Mouse (Mus musculus): Measurements from ENCODE around the gene St6galnac5.
A peak's percentile ranks its signal among the peaks of the same experiment; 100 is the strongest.

Gene St6galnac5

DNA sequence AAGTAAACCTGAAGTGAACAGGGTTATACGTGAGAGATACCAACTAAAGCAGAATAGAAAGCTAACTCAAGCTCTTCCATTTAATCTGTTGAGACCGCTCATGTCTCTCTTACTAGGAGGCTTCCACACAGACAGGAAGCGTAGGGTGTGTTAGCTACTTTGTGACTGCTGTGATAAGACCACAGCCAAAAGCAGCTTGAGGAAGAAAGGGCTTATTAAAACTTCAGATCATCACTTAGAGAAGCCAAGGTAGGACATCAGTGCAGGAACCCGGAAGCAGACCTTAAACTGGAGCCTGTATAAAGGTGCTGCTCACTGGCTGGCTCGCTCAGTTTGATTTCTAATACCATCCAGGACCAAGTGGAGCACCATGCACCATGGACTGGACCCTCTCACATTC, 31.7 kb downstream of the St6galnac5 start:
- peak; percentile 75 for DNase-seq (ENCODE audit: low read depth)

DNA sequence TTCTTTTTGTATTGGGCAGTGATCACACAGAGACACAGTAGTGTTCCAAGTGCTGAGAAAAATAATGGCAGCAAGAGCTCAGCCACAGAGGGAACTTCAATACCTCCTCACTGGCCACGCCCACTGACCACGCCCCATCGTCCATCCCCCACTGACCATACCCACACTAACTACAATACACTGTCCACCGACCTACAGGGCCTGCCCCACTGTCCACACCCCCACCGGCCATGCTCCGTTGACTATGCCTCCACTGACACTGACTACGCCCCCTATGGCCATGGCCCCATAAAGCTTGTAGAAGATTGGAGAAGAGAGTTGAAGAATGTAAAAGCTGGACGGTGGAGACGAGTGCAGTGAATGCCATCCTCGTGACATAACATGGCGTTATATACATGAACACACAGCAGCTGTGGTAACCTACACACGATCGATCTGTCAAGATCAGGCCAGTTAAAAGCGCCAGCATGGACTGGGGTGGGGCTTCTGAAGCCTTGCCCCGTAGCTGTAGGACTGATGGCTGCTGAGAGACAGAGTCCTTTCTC, 32.7 kb downstream of the St6galnac5 start:
- DNase-seq (ENCODE audit: low read depth): no peak

DNA sequence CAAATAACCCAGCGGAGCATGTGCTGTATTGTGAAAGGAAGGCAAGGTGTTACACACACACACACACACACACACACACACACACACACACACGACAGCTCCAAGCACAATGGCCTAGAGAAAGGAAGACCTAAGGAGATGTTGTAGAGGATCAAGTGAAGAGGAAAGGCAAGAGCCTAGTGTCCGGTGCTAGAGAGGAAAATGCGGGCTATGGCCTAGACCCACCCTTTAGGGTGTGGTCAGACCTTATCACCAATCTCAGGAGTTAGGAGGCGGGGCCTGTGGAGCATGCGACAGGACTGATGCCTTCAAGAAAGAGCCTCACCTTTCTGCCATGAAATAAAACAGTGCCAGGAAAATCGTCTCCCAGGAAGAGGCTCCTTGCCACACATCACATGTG, 33.5 kb downstream of the St6galnac5 start:
- DNase-seq (ENCODE audit: low read depth): no peak

- no peak for DNase-seq (ENCODE audit: low read depth)
These were observed 34.9 kb downstream of the St6galnac5 start for GRCm38 (mm10) chr3:152947031-152947640.

DNA sequence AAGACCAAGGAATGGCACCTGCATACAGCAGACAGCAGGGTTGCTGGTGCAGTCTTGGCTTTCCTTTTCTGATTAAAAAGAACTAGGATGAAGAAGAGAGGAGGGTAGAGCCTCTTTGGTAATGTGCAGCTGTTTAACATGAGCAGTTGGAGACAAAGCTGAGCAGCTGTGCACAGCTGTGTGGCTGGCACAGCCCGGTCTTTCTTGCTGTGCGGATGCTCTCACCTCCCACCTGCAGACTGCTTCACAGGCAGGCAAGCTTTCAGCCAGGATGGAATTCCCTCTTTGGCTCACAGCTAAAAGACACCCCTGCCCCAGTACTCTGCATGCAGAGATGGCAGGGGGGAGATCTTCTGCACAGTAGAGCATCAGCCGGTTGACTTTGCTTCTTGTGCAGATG, 37.3 kb downstream of the St6galnac5 start:
- DNase-seq (ENCODE audit: low read depth): no peak

- peak; percentile 89 for DNase-seq (ENCODE audit: low read depth)
These were observed 39.1 kb downstream of the St6galnac5 start for GRCm38 (mm10) chr3:152942985-152943384.

DNA sequence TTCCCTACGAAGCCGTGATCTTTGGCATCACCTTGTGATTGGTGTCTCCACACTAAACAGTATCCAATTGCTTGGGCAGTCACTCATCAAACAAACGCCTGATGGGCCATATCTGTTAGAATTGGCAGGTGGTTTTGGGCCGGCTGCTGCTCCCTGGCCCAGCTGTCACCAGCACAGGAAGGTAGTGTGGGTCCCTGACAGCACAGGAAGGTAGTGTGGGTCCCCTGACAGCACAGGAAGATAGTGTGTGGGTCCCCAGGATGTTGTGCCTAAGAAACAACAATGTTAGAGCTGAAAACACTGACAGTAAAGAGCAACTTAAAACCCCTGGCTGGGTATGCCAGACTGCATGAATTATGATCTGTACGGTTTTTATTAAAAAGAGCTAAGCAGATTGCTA, 40.4 kb downstream of the St6galnac5 start:
- DNase-seq (ENCODE audit: low read depth): peak; percentile 63

GRCm38 (mm10) chr3:152936313-152936712, 45.7 kb downstream of the St6galnac5 start:
- no peak for DNase-seq (ENCODE audit: low read depth)

GRCm38 (mm10) chr3:152933737-152934136, 48.3 kb downstream of the St6galnac5 start:
- DNase-seq (ENCODE audit: low read depth): no peak

- no peak for DNase-seq (ENCODE audit: low read depth)
These were observed 49.5 kb downstream of the St6galnac5 start for GRCm38 (mm10) chr3:152932544-152932943.

DNA sequence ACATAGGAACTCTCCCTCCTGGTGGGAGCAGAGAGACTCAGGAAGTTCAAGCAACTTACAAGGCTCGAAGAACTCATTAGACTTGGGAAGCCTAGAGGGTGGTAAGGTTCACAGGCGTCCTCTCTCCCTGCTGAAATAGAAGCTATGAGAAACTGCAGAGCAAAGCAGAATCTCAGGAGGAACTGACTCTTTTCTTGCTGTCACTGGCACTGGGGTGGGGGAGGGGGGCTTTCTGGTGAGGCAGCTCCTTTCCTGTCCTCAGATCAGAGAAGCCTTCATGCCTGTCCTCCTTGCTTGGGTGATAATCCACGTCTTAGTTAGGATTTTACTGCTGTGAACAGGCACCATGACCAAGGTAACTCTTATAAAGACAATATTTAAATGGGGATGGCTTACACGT, 50.0 kb downstream of the St6galnac5 start:
- peak; percentile 55 for DNase-seq (ENCODE audit: low read depth)

DNA sequence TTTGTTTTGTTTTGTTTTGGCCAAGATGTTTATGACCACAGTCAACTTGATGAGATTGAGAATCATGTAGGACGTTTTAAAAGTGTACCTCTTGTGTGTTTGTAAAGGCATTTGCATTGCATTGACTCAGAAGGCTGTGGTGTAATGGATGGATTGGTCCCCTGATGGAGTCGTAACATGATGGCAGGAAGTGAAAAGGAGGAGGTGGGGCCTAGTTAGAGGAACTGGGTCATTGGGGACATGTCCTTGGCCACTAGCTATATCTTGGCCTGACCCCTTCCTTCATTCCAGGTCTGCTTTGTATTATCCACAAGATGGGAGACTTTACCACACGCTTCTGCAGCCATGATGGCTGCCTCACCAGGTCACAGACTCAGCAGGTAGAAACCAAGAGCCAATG, 50.7 kb downstream of the St6galnac5 start:
- no peak for DNase-seq (ENCODE audit: low read depth)

GRCm38 (mm10) chr3:152929788-152930281, 52.2 kb downstream of the St6galnac5 start:
- DNase-seq (ENCODE audit: low read depth): peak; percentile 71

- DNase-seq (ENCODE audit: low read depth): no peak
These were observed 52.7 kb downstream of the St6galnac5 start for GRCm38 (mm10) chr3:152929256-152929787.

DNA sequence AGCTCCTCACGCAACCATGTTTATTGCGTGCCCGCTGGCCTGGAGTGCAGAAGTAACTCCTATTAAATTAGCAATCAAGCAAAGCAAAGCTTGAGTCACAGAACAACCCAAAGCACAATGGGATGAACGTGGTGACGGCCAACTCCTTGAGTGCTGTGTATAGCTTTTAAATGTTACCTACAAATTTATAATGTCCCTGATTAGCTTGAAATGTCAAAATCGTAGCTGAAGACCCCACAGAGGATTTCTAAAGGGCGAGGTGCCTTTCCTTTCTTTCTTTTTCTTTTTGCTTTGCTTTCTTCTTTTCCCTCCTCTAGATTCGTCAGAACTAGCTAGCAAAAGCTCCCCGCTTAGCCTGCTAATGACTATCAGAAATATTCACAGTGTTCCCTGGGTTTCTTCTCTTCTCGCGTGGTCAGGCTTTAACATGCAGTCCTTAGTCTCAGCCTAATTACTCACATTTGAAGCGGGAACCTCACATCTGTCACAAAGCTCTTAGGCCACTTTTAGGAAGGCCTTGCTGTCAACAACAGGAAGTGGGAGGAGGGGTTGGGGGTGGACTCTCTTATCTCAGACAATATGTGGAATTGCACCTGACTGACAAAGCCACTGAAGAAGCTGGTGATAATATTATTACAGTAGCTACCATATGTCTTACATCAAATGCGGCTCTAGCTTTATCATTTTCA, 53.6 kb downstream of the St6galnac5 start:
- DNase-seq (ENCODE audit: low read depth): peak; percentile 77

GRCm38 (mm10) chr3:152926166-152926565, 55.9 kb downstream of the St6galnac5 start:
- DNase-seq (ENCODE audit: low read depth): peak; percentile 51

- no peak for DNase-seq (ENCODE audit: low read depth)
These were observed 56.7 kb downstream of the St6galnac5 start for GRCm38 (mm10) chr3:152925364-152925763.

DNA sequence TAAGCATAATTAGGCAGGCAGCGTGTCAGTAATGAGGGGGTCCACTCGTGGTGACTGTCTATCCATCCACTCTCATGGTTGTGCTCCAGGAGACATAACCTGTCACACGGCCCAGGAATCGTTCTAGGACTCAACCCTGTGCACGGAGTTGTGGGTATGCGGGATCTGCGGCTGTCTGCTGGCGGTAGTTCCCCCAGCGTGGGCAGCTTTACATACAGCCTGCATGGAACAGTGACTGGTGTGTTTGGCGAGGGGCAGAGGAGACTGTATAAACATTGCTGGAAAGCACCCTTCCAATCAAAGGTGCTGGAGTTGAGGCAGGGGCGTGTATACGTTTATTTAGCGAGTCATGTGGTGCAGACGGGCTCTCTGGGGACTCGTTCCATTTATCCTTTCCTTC, 58.5 kb downstream of the St6galnac5 start:
- no peak for DNase-seq (ENCODE audit: low read depth)

- DNase-seq (ENCODE audit: low read depth): peak; percentile 71
These were observed 61.7 kb downstream of the St6galnac5 start for GRCm38 (mm10) chr3:152920365-152920764.

- peak; percentile 68 for DNase-seq (ENCODE audit: low read depth)
These were observed 62.9 kb downstream of the St6galnac5 start for GRCm38 (mm10) chr3:152919101-152919500.

- peak; percentile 80 for DNase-seq (ENCODE audit: low read depth)
These were observed 64.5 kb downstream of the St6galnac5 start for GRCm38 (mm10) chr3:152917579-152917978.

GRCm38 (mm10) chr3:152914376-152914775, 67.7 kb downstream of the St6galnac5 start:
- no peak for DNase-seq (ENCODE audit: low read depth)

GRCm38 (mm10) chr3:152913625-152914024, 68.4 kb downstream of the St6galnac5 start:
- no peak for DNase-seq (ENCODE audit: low read depth)
